Mouse (Mus musculus): ENCODE results near the gene Mt3.

GRCm38 (mm10) chr8:94107871-94108270 lies 44.5 kb upstream of the Mt3 start:
- TF ChIP-seq POLR2A (IDR thresholded peaks at IDR 0.05; ENCODE audit: borderline replicate concordance, extremely low read depth, low read depth, low read length) (no peak), CTCF (IDR thresholded peaks at IDR 0.05; ENCODE audit: insufficient read depth, low read length) (no peak)

Measured in lung, adult 2 months (tissue).